Mouse (Mus musculus) adrenal gland, adult (tissue): Measurements from ENCODE around the gene Atxn7l3.

Experiments
- DNase-seq, 2 experiments: peaks; one replicate each; pipeline ENCODE4 v3.0.0; 2022 to 2023; ENCODE audit warnings: low spot score in 1 of 2; ENCODE audit not compliant: inconsistent age in 2 of 2

Atxn7l3 gene

GRCm38 (mm10) chr11:102296491-102297472, at the start of gene Atxn7l3:
Atxn7l3 (minus strand) TSS chr11:102296631.
- DNase-seq: peak; percentile 100

DNA sequence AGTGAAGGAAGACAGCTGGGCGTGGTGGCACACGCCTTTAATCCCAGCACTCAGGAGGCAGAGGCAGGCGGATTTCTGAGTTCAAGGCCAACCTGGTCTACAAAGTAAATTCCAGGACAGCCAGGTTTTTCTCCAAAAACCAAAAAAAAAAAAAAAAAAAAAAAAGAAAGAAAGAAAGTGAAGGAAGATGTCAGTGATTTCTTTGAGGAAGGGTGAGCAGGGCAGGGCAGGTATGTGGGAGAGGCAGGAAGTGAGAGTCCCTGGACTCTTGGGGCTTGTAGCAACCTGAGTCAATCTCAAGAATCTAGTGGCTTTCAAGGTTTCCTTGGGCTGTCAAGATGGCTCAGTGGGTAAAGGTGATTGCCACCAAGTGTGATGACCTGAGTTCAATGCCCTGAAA, 48.0 kb upstream of the Atxn7l3 start:
- no peak for DNase-seq

GRCm38 (mm10) chr11:102342742-102343141, 46.3 kb upstream of the Atxn7l3 start:
- DNase-seq: no peak

- no peak for DNase-seq
These were observed 44.7 kb upstream of the Atxn7l3 start for GRCm38 (mm10) chr11:102341101-102341500.

DNA sequence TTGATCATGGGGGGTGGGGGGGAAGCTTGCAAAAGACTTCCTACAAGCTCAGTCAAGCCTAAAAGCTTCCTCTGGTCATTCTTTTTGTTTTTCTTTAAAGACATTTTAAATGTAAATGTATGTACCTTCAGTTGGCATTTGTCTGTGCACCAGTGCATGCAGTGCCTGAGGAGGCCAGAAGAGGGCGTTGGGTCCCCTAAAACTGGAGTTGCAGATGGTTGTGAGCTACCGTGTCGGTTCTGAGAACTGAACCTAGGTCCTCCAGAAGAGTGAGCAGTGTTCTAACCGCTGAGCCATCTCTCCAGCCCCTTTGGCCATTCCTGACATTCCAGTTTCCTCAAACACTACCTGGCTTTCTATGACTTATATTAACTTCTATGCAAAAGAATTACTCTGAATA, 43.2 kb upstream of the Atxn7l3 start:
- no peak for DNase-seq

- peak; percentile 30 to 55 for DNase-seq
These were observed 42.8 kb upstream of the Atxn7l3 start for GRCm38 (mm10) chr11:102339195-102339594.

GRCm38 (mm10) chr11:102338561-102338960, 42.1 kb upstream of the Atxn7l3 start:
- peak; percentile 86 to 94 for DNase-seq

- no peak for DNase-seq
These were observed 41.5 kb upstream of the Atxn7l3 start for GRCm38 (mm10) chr11:102337921-102338320.

DNA sequence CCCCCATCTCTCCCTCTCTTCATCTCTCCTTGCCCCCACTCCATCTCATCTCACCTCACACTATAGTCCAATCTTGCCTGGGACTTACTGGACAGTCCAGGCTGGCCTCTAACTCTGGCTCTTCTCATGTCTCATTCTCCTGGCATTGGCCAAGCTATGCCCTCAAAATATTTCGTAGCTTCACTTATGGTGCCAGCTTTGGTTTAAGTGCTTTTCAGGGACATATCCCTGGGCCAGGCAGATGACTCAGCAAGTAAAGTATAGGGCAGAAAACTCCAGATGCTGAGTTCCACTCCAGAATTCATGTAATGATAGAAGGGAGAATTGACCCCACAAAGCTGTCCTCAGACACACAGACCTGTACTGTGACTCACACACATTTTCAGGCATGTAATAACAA, 39.8 kb upstream of the Atxn7l3 start:
- peak; percentile 28 to 74 for DNase-seq

GRCm38 (mm10) chr11:102334973-102335700, 38.7 kb upstream of the Atxn7l3 start:
- peak; percentile 34 to 81 for DNase-seq

DNA sequence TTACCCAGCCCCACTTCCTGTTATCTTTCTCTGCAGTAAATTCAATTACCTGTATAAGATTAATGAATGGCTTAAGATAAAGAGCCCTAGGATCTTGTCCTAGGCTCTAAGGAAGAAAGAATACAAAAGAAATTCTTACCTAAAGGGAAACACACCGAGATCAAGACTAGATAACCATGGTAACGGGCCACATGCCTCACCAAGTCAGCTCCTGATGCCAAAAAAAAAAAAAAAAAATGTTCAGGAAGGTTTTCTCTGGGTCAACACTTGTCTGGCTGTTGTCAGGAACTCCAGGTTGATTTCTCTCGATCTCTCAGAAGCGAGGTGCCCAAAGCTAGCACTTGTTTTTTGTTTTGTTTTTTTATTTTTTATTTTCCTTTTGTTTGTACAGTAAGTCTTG, 37.6 kb upstream of the Atxn7l3 start:
- no peak for DNase-seq

GRCm38 (mm10) chr11:102333061-102333460, 36.6 kb upstream of the Atxn7l3 start:
- DNase-seq: no peak

DNA sequence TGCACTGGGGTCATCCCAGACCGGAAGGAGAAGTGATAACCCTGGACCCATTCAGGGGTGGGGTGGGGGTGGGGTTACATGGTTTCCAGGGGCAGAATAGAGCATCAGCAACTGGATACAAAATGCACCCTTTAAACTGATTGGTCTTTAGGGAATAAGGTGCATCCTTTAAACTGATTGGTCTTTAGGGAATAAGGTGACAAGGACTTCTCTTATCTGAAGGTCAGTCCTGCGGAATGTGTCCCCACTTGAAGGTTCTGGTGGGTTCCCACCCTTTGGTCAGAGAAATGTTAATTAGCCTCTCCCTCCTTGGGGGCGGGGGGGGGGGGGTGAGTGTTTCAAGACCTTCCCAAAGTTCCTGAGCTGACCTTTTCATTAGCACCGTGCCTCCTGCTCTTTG, 35.4 kb upstream of the Atxn7l3 start:
- no peak for DNase-seq

- no peak for DNase-seq
These were observed 33.6 kb upstream of the Atxn7l3 start for GRCm38 (mm10) chr11:102330039-102330438.

DNA sequence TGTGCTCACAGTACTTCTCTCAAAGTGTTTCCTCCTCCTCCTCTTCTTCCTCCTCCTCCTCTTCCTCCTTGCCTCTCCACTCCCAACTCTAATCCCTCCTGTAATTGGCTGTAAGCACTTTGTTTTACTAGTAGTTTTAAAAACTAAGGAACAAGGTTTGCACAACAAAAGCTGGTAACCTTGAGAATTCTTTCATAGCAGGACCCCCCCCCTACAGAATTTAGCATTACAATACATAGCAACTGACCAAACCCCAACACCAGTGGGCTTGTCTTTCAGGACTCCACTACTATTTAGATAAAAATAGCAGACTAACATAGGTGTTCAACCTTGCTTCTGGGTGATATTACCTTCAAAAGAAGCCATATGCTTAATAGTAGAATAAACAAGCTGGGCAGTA, 33.1 kb upstream of the Atxn7l3 start:
- DNase-seq: no peak

DNA sequence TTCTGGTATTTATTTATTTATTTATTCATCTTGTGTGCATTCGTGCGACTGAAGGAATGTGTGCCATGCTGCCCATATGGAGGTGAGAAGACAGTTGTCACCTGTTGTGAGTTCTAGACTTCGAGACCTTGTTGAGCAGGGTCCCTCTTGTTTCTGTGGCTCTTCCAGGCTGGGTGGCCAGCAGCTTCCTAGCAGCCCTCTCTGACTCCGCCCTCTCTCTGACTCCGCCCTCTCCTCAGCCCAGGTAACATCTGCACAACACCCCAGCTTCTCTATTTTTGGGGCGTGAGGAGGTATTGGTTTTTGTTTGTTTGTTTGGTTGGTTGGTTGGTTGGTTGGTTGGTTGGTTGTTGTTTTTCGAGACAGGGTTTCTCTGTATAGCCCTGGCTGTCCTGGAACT, 31.4 kb upstream of the Atxn7l3 start:
- no peak for DNase-seq

GRCm38 (mm10) chr11:102327250-102327649, 30.8 kb upstream of the Atxn7l3 start:
- peak in 1 of 2 experiments; percentile 49 for DNase-seq

GRCm38 (mm10) chr11:102323516-102323915, 27.1 kb upstream of the Atxn7l3 start:
- DNase-seq: no peak

- peak in 1 of 2 experiments; percentile 42 for DNase-seq
These were observed 25.5 kb upstream of the Atxn7l3 start for GRCm38 (mm10) chr11:102321931-102322330.

GRCm38 (mm10) chr11:102320686-102321005, 24.2 kb upstream of the Atxn7l3 start:
- peak; percentile 80 to 93 for DNase-seq

DNA sequence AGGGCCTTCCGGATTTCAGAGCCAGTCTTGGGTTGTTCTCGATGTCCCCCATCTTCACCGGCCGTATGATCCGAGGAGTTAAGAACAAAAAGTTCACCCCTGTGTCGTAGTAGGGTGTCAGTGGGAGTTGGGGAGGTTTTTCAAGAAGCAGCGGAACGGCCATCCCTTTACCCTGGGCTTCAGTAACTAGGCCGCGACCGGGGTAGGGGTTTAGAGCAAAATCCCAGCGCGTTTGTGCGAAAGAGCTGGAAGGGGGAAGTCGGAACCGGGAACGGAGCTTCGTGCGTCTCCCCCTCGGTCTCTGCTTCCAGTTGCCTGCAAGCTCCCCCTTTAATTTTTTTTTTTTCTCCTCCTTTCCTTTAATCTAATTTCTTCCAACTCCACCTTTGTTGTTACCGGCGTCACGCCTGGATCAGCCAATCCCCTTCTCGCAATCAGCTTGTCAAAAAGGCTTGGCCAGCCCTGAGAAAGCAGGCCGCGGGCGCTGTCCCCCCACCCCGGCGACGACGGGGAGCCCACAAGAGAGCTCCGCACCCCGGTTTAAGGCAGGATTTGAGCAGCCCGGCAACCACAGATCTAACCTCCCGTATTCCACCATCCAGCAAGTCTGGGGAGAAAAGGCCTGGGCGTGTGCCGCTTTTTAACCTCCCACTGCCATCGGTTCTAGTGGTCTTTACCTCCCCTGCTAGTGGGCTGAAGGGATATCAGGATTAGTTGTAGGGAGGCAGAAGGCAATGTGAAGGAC, 23.7 kb upstream of the Atxn7l3 start:
- peak; percentile 93 to 97 for DNase-seq
